ENCODE assay signal across 8 mouse cellular contexts in the genomic region with DNA sequence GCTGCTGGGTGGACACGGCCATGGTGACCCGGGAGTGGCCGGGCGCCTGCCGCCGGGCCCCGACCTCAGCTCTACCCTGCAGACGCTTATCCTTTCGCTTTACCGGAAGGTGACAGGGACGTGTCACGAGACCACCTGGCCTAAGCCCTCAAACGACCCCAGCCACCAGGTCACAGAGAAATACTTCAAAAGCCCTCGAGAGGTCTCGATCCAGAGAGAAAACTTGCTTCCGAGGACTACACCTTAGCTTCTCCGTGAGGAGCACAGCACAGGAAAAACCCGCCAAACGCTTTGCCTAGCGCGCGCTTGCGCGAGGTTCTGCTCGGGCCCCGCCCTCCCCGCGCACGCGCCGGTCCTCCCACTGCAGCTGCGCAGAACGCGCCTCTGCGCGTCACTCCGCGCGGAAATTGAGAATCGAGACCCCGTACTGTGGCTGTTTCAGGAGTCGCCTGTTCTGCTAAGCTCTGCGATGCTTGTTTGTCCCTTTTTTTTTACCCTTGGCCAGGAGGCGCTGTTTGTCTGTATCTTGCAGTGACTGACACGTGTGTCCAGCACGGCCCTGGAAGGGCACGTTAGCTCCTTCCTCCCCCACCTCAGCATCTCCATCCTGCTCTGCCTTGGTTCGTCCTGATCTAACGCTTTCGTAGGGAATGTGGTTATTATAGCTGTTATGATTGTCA. TPM values are rescaled to one million over a fixed set of nuclear protein-coding genes. Genes with fewer than 3 reads are reported as not detected.
DNase-seq lines count a peak whose midpoint lies in the region; ATAC-seq and TF ChIP-seq lines count a peak whose summit lies in the region.

Pola2 (minus strand) TSS at position 320 of the 680 bp plus-strand sequence.

- TF ChIP-seq CTCF in liver, embryonic 14.5 days (IDR thresholded peaks at IDR 0.05; ENCODE audit: low read depth), result peak; percentile 37
- no peak; the same call in 1 of the 2 replicates for TF ChIP-seq CTCF in stomach, postnatal 0 days (IDR thresholded peaks at IDR 0.05; ENCODE audit: low read depth)

- peak within 1 kb of the TSS; percentile 71 for H3K4me3 ChIP-seq in brown adipose tissue, adult 24 weeks (ENCODE audit: insufficient read depth, low read depth, low read length)
- H3K4me3 ChIP-seq in forebrain, embryonic 10.5 days, result peak within 1 kb of the TSS; percentile 82
- H3K4me3 ChIP-seq in heart, embryonic 15.5 days, result peak within 1 kb of the TSS; percentile 79
- peak within 1 kb of the TSS; percentile 96 to 97 for H3K4me3 ChIP-seq in liver, embryonic 14.5 days (ENCODE audit: insufficient read depth in 1 of 2, low read depth in 2 of 2, low read length in 2 of 2)
- peak within 1 kb of the TSS; percentile 62 for H3K4me3 ChIP-seq in neural tube, embryonic 11.5 days (ENCODE audit: low read depth, low read length)
- H3K4me3 ChIP-seq in stomach, postnatal 0 days (ENCODE audit: low read depth, low read length), result peak within 1 kb of the TSS; percentile 73

- TF ChIP-seq EP300 in liver, embryonic 14.5 days (IDR thresholded peaks at IDR 0.05; ENCODE audit: low read depth), result no peak
- no peak for TF ChIP-seq EP300 in stomach, postnatal 0 days (optimal IDR thresholded peaks at IDR 0.05)

- peaks cover 33% of the 10 kb centered on the region for H3K36me3 ChIP-seq in forebrain, embryonic 10.5 days (replicated peaks)
- peaks cover 9% of the 10 kb centered on the region; the same call in 1 of the 2 replicates for H3K36me3 ChIP-seq in heart, embryonic 15.5 days
- H3K36me3 ChIP-seq in liver, embryonic 14.5 days (replicated peaks; ENCODE audit: control insufficient read depth, insufficient read depth, low read depth), result peaks cover 25% of the 10 kb centered on the region
- no peaks in the 10 kb centered on the region for H3K36me3 ChIP-seq in neural tube, embryonic 11.5 days (ENCODE audit: control insufficient read depth, insufficient read depth, low read length)
- H3K36me3 ChIP-seq in stomach, postnatal 0 days (ENCODE audit: control insufficient read depth, insufficient read depth, low read length), result no peaks in the 10 kb centered on the region

- H3K4me1 ChIP-seq in brown adipose tissue, adult 24 weeks (ENCODE audit: control insufficient read depth, insufficient read depth, insufficient read length, low read length), result no peaks in the 10 kb centered on the region
- peaks cover 37% of the 10 kb centered on the region for H3K4me1 ChIP-seq in forebrain, embryonic 10.5 days
- H3K4me1 ChIP-seq in heart, embryonic 15.5 days (replicated peaks), result peaks cover 28% of the 10 kb centered on the region
- peaks cover 46 to 49% of the 10 kb centered on the region in 2 experiments for H3K4me1 ChIP-seq in liver, embryonic 14.5 days (replicated peaks; ENCODE audit: control insufficient read depth in 2 of 2, insufficient read depth in 2 of 2, low read length in 1 of 2)
- peaks cover 8% of the 10 kb centered on the region for H3K4me1 ChIP-seq in neural tube, embryonic 11.5 days (ENCODE audit: control insufficient read depth, insufficient read depth, low read length)
- H3K4me1 ChIP-seq in stomach, postnatal 0 days (replicated peaks; ENCODE audit: control insufficient read depth, insufficient read depth), result no peaks in the 10 kb centered on the region; the same call in 1 of the 2 replicates

- H3K27ac ChIP-seq in brown adipose tissue, adult 24 weeks (replicated peaks; ENCODE audit: low read depth, low read length), result peak within 1 kb of the TSS; percentile 35; the same call in 1 of the 2 replicates
- H3K27ac ChIP-seq in forebrain, embryonic 10.5 days, result peak within 1 kb of the TSS; percentile 92
- peak within 1 kb of the TSS; percentile 76 for H3K27ac ChIP-seq in heart, embryonic 15.5 days
- peak within 1 kb of the TSS; percentile 83 for H3K27ac ChIP-seq in liver, embryonic 14.5 days
- 0 out of 2 replicates have a peak within 1 kb of the TSS, but pooled peaks have one; percentile 34 for H3K27ac ChIP-seq in neural tube, embryonic 11.5 days (ENCODE audit: low read depth, low read length)
- H3K27ac ChIP-seq in stomach, postnatal 0 days (replicated peaks), result peak within 1 kb of the TSS; percentile 56

- H3K9me3 ChIP-seq in forebrain, embryonic 10.5 days, result no peaks in the 10 kb centered on the region
- no peaks in the 10 kb centered on the region for H3K9me3 ChIP-seq in heart, embryonic 15.5 days (replicated peaks)
- H3K9me3 ChIP-seq in liver, embryonic 14.5 days (ENCODE audit: control insufficient read depth, low read length), result no peaks in the 10 kb centered on the region
- H3K9me3 ChIP-seq in neural tube, embryonic 11.5 days (ENCODE audit: control insufficient read depth, low read length), result no peaks in the 10 kb centered on the region
- no peaks in the 10 kb centered on the region for H3K9me3 ChIP-seq in stomach, postnatal 0 days (ENCODE audit: control insufficient read depth, low read length)

- under 1% methylated on average over 50 of the region's 50 CpGs for WGBS in forebrain, embryonic 10.5 days
- 0% methylated on average over 50 of the region's 50 CpGs for WGBS in heart, embryonic 15.5 days
- WGBS in liver, embryonic 14.5 days (ENCODE audit: insufficient replicate concordance), result 0% methylated on average over 50 of the region's 50 CpGs
- WGBS in neural tube, embryonic 11.5 days, result under 1% methylated on average over 50 of the region's 50 CpGs
- under 1% methylated on average over 49 of the region's 50 CpGs for WGBS in stomach, postnatal 0 days

- peak within 1 kb of the TSS; percentile 84 for H3K9ac ChIP-seq in heart, embryonic 15.5 days
- peak within 1 kb of the TSS; percentile 91 for H3K9ac ChIP-seq in liver, embryonic 14.5 days (replicated peaks)
- H3K9ac ChIP-seq in neural tube, embryonic 11.5 days (ENCODE audit: low read length), result peak within 1 kb of the TSS; percentile 71
- H3K9ac ChIP-seq in stomach, postnatal 0 days (ENCODE audit: low read length), result peak within 1 kb of the TSS; percentile 74

- peak; percentile 79 for ATAC-seq in heart, embryonic 15.5 days (replicated peaks; ENCODE audit: insufficient number of reproducible peaks, insufficient read depth, low FRiP score, low read depth)
- ATAC-seq in liver, embryonic 14.5 days (ENCODE audit: insufficient read depth), result peak; percentile 65
- ATAC-seq in neural tube, embryonic 11.5 days (ENCODE audit: insufficient read depth, low FRiP score, low TSS enrichment), result peak; percentile 72
- ATAC-seq in stomach, postnatal 0 days (ENCODE audit: low FRiP score, low TSS enrichment), result peak; percentile 86

- H3K27me3 ChIP-seq in forebrain, embryonic 10.5 days (ENCODE audit: poor library complexity, severe bottlenecking), result no peaks in the 10 kb centered on the region
- no peaks in the 10 kb centered on the region for H3K27me3 ChIP-seq in heart, embryonic 15.5 days
- H3K27me3 ChIP-seq in liver, embryonic 14.5 days (ENCODE audit: control insufficient read depth, insufficient read depth, low read length), result no peaks in the 10 kb centered on the region
- no peaks in the 10 kb centered on the region for H3K27me3 ChIP-seq in neural tube, embryonic 11.5 days (ENCODE audit: control insufficient read depth, insufficient read depth, low read length)
- H3K27me3 ChIP-seq in stomach, postnatal 0 days (ENCODE audit: control insufficient read depth, insufficient read depth, low read length), result no peaks in the 10 kb centered on the region

- H3K4me2 ChIP-seq in heart, embryonic 15.5 days, result peak within 1 kb of the TSS; percentile 91
- peak within 1 kb of the TSS; percentile 99 for H3K4me2 ChIP-seq in liver, embryonic 14.5 days (ENCODE audit: low read depth)
- peak within 1 kb of the TSS; percentile 71 for H3K4me2 ChIP-seq in neural tube, embryonic 11.5 days (ENCODE audit: low read depth)
- peak within 1 kb of the TSS; percentile 91 for H3K4me2 ChIP-seq in stomach, postnatal 0 days (replicated peaks; ENCODE audit: low read depth)

- peak; percentile 94 for DNase-seq in CD4-positive, CD25-positive, alpha-beta regulatory T cell, adult 2 months (ENCODE audit: low read depth, low spot score)
- peak; percentile 88 for DNase-seq in forebrain, embryonic 10.5 days (ENCODE audit: extremely low spot score, low spot score)
- peak; percentile 89 to 93 for DNase-seq in kidney, postnatal 25 days
- peak; percentile 71 to 75 (median 74) for DNase-seq in liver, embryonic 14.5 days (ENCODE audit: low read depth in 3 of 3, low spot score in 3 of 3)
- DNase-seq in neural tube, embryonic 11.5 days (ENCODE audit: low spot score), result peak; percentile 91
- peak; percentile 90 for DNase-seq in stomach, postnatal 0 days (ENCODE audit: low spot score)

RNA-seq across cellular contexts. Expression of gene Pola2, which starts in this region (rescaled TPM):
- 6.5 and 7.0 TPM in 2 replicates for polyA plus RNA-seq in brown adipose tissue, adult 24 weeks (2012; ENCODE audit: insufficient read depth, insufficient read length, missing spikeins)
- polyA plus RNA-seq in forebrain, embryonic 10.5 days (2016; fragmentation: Nextera tagmentation; extraction: Ambion mirVana), result 122 and 126 TPM in 2 replicates
- 35.8 and 48.9 TPM in 2 replicates for polyA plus RNA-seq in heart, embryonic 15.5 days (2015; fragmentation: Nextera tagmentation; extraction: Ambion mirVana)
- 60.9 and 66.4 TPM in 2 replicates for polyA plus RNA-seq in liver, embryonic 14.5 days (2012; rRNA removed)
- 63.0 and 68.1 TPM in 2 replicates for polyA plus RNA-seq in liver, embryonic 14.5 days (2014; fragmentation: Nextera tagmentation; extraction: Ambion mirVana)
- polyA plus RNA-seq in neural tube, embryonic 11.5 days (2014; fragmentation: Nextera tagmentation; extraction: Ambion mirVana), result 75.2 and 79.9 TPM in 2 replicates
- polyA plus RNA-seq in stomach, postnatal 0 days (2015; fragmentation: Nextera tagmentation; extraction: Ambion mirVana), result 20.4 and 21.2 TPM in 2 replicates

Comparison
In these comparisons a context has a peak if more than half of its experiments do, and no peak if none do; other contexts are left out.
1. Peak in every context shown above with its lines: DNase-seq, ATAC-seq, H3K4me3 ChIP-seq and H3K27ac ChIP-seq.
2. H3K27ac ChIP-seq: peak in every context shown above with its lines; median percentile 92 in forebrain, embryonic 10.5 days; 83 in liver, embryonic 14.5 days; 76 in heart, embryonic 15.5 days; 56 in stomach, postnatal 0 days; 35 in brown adipose tissue, adult 24 weeks; 34 in neural tube, embryonic 11.5 days.